Mouse (Mus musculus) lung, embryonic 15.5 days (tissue): ENCODE measurements at regions not wholly inside any gene's neighbourhood (a gene's known extent, or its start where the extent isn't known, plus 50 kb on each side); places are given as distances from the start of the nearest gene placed in this dataset.

ENCODE experiments used
- ATAC-seq: fragments of 200-750 bp; cut with Nextera tagmentation; 2 replicates; pipeline ENCODE4 v1.8.0; 2017; ENCODE audit warnings: moderate number of reproducible peaks, borderline replicate concordance; ENCODE audit not compliant: low FRiP score, low TSS enrichment; ENCODE audit errors: extremely low read depth
- H3K27ac ChIP-seq: fragments of 300-500 bp; sonication (generic); 2 replicates; pipeline ENCODE4 v1.5.1; 2015; ENCODE audit warnings: moderate library complexity, mild to moderate bottlenecking, inconsistent platforms
- H3K27me3 ChIP-seq: fragments of 300-500 bp; sonication (generic); 2 replicates; pipeline ENCODE4 v1.6.1; 2015; ENCODE audit warnings: inconsistent platforms
- H3K36me3 ChIP-seq: fragments of 300-500 bp; sonication (generic); 2 replicates; pipeline ENCODE4 v1.6.1; 2015; ENCODE audit warnings: inconsistent platforms
- H3K4me1 ChIP-seq: fragments of 300-500 bp; sonication (generic); 2 replicates; pipeline ENCODE4 v1.6.1; 2015; ENCODE audit warnings: inconsistent platforms
- H3K4me2 ChIP-seq: fragments of 300-500 bp; sonication (generic); 2 replicates; pipeline ENCODE4 v1.6.1; 2015; ENCODE audit warnings: inconsistent platforms, mild to moderate bottlenecking, moderate library complexity
- H3K4me3 ChIP-seq: fragments of 300-500 bp; sonication (generic); 2 replicates; pipeline ENCODE4 v1.5.1; 2015; ENCODE audit warnings: mild to moderate bottlenecking, inconsistent platforms
- H3K9ac ChIP-seq: fragments of 300-500 bp; sonication (generic); 2 replicates; pipeline ENCODE4 v1.6.1; 2015; ENCODE audit warnings: inconsistent platforms
- H3K9me3 ChIP-seq: fragments of 300-500 bp; sonication (generic); 2 replicates; pipeline ENCODE4 v1.6.1; 2016; ENCODE audit warnings: inconsistent platforms
- WGBS: fragments of 180-500 bp; shearing (Covaris S2); methylation state at CpG from one replicate; pipeline ENCODE4 v1.1.7; 2015; 5-methylcytosine and 5-hydroxymethylcytosine counted together

- H3K36me3 ChIP-seq, result no peaks in the 10 kb centered on the region
- H3K27me3 ChIP-seq, result no peaks in the 10 kb centered on the region
- 53% methylated on average over 3 of the region's 3 CpGs for whole genome bisulfite sequencing
- no peak overlapping the region for H3K4me2 ChIP-seq
- no peak overlapping the region for H3K9ac ChIP-seq
- H3K9me3 ChIP-seq, result no peaks in the 10 kb centered on the region
- no peak for ATAC-seq
- no peak overlapping the region for H3K27ac ChIP-seq
- no peak overlapping the region for H3K4me3 ChIP-seq
- H3K4me1 ChIP-seq, result peaks cover 14% of the 10 kb centered on the region
Measured at GRCm38 (mm10) chr4:100037868-100038267, 57.7 kb upstream of the Ror1 start.

GRCm38 (mm10) chr4:100039741-100040140 lies 55.9 kb upstream of the Ror1 start:
- WGBS, result 87% methylated on average over 3 of the region's 3 CpGs
- Histone ChIP-seq H3K27me3 (no peaks in the 10 kb centered on the region), H3K4me2 (no peak overlapping the region), H3K9me3 (no peaks in the 10 kb centered on the region), H3K27ac (no peak overlapping the region), H3K4me3 (no peak overlapping the region), H3K4me1 (peaks cover 10% of the 10 kb centered on the region), H3K36me3 (no peaks in the 10 kb centered on the region), H3K9ac (no peak overlapping the region)
- no peak for ATAC-seq

GRCm38 (mm10) chr4:100041982-100042381 lies 53.6 kb upstream of the Ror1 start:
- 47% methylated on average over 11 of the region's 11 CpGs for WGBS
- Histone ChIP-seq H3K27ac (peak overlapping the region; percentile 45), H3K9ac (no peak overlapping the region), H3K36me3 (no peaks in the 10 kb centered on the region), H3K4me1 (peaks cover 13% of the 10 kb centered on the region), H3K4me3 (no peak overlapping the region), H3K27me3 (no peaks in the 10 kb centered on the region), H3K9me3 (no peaks in the 10 kb centered on the region), H3K4me2 (peak overlapping the region; percentile 19; the same call in 1 of the 2 replicates)
- ATAC-seq, result no peak

- Histone ChIP-seq H3K4me3 (no peak overlapping the region), H3K4me1 (peaks cover 28% of the 10 kb centered on the region), H3K27ac (no peak overlapping the region), H3K4me2 (no peak overlapping the region), H3K9me3 (no peaks in the 10 kb centered on the region), H3K36me3 (no peaks in the 10 kb centered on the region), H3K9ac (no peak overlapping the region), H3K27me3 (no peaks in the 10 kb centered on the region)
- 59% methylated on average over 15 of the region's 15 CpGs for WGBS
- ATAC-seq, result peak; percentile 47; the same call in 1 of the 2 replicates
Measured at GRCm38 (mm10) chr4:100045164-100045906, 50.3 kb upstream of the Ror1 start.
